Mouse (Mus musculus): ENCODE data around the gene Cntnap2. TPM values are rescaled to one million over a fixed set of nuclear protein-coding genes. Genes with fewer than 3 reads are reported as not detected.
A peak's percentile ranks its signal among the peaks of the same experiment; 100 is the strongest.
"Not testable (repeated sequence)": the region's sequence is repeated elsewhere in the genome, so short reads cannot be mapped to it uniquely, and the experiment has no call there.

Cntnap2 gene
- polyA plus RNA-seq, 1 experiment from 2014 or later, result 4.7 TPM

DNA sequence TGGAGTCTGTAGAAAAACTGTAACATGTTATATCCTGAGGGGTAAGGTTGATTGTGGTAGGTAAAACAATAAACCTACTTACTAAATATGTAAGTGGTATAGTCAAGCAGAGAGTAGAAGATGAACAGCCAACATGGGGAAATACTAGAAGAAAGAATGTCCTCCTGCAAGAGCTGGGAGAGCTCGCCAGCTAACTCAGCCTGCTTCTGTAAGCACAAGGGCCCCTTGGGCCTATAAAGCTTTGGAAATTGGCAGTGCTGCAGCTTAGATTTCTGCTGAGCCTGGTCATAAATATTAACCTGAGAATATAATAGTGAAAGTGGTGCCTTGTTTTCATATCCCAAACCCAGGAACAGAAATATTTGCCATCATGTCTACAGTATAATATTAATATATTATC lies 2164.4 kb downstream of the Cntnap2 start:
- H3K27me3 ChIP-seq, H3K27ac ChIP-seq, H3K9ac ChIP-seq, H3K9me3 ChIP-seq, H3K4me3 ChIP-seq, H3K36me3 ChIP-seq: not testable (repeated sequence)
- ATAC-seq (ENCODE audit: low FRiP score, low read depth), result peak; percentile 60
- 17% methylated on average over 1 of the region's 1 CpGs for WGBS
- H3K4me2 ChIP-seq (replicated peaks), result peak overlapping the region; percentile 38; the same call in 1 of the 2 replicates
- peaks cover 19% of the 10 kb centered on the region for H3K4me1 ChIP-seq

DNA sequence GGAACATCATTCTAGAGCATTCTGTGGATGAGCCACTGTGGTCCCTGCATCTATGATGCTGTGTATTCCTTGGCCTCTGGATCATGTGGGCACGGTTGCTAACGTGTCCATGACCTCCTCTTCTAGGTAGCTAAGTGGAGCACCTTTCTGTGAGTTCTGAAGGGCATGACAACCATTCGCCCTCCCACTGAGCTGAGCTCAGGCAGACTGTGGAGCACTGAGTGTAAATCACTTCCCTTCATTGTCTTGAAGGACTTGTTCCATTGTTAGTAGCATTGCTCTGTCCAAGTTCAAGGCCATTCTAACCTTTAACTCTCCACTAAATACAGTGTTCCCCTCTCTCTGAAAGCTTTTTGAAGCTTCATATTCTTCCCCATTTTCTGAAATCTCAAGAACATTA lies 2166.2 kb downstream of the Cntnap2 start:
- not testable (repeated sequence) for H3K4me3 ChIP-seq; H3K9me3 ChIP-seq; H3K9ac ChIP-seq; H3K27ac ChIP-seq; H3K27me3 ChIP-seq; H3K4me2 ChIP-seq (replicated peaks); H3K36me3 ChIP-seq; ATAC-seq (ENCODE audit: low FRiP score, low read depth)
- H3K4me1 ChIP-seq, result peaks cover 19% of the 10 kb centered on the region
- WGBS, result 80% methylated on average over 3 of the region's 3 CpGs

DNA sequence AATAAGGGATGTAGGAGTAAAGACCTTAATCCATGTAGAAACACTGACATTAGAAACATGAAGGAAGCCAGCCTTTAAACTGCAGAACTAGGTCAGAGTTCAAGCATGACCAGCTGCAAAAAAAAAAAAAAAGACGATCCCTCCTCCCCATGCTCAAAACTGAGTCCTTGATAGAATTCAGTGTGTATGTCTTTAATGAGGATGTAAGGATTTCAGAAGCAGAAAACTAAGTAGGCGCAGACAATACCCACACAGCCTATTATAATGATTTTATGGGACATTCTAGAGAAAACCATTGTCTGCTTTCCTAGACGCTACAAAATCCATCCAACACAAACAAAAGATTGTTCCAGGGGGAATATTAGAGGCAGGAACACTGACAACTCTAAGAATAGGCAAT lies 2168.4 kb downstream of the Cntnap2 start:
- no peak for ATAC-seq (ENCODE audit: low FRiP score, low read depth)
- WGBS, result 45% methylated on average over 3 of the region's 3 CpGs
- Histone ChIP-seq H3K9me3 (no peaks in the 10 kb centered on the region), H3K4me3 (no peak overlapping the region), H3K27ac (no peak overlapping the region), H3K27me3 (no peaks in the 10 kb centered on the region), H3K4me2 (replicated peaks) (no peak overlapping the region), H3K36me3 (no peaks in the 10 kb centered on the region), H3K9ac (no peak overlapping the region), H3K4me1 (peaks cover 19% of the 10 kb centered on the region)

DNA sequence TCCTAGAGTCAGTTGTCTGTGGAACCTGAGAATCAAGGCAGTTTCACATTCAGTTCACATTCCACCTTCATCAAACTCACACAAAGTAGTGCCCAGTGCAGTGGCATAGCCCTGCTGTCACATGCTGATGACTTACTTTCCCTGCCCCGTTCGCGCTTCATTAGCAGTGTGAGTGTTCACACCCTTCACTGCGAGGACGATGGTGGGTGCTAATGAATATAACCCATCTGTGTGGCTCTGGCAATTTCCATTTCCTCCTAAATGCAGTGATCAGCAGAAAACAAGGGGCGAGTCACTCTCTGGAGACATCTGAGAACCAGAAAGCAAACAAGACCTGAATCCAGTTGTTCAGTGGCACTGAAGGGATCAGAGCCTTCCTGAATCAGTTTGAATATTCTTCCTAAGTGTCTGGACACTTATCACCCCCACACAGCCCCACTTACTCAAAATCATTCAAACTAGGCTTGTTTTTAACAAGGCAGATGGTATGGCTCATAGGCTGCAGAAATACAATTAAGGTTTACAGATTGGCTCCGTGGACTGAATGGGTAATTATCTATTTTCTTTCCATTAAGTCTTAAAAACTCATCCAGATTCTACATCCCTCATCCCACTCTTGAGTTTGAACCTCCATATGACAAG lies 2169.6 kb downstream of the Cntnap2 start:
- no peak for ATAC-seq (ENCODE audit: low FRiP score, low read depth)
- Histone ChIP-seq H3K27me3 (no peaks in the 10 kb centered on the region), H3K9me3 (no peaks in the 10 kb centered on the region), H3K27ac (no peak overlapping the region), H3K4me3 (no peak overlapping the region), H3K36me3 (no peaks in the 10 kb centered on the region), H3K4me1 (peaks cover 9% of the 10 kb centered on the region), H3K9ac (no peak overlapping the region), H3K4me2 (replicated peaks) (no peak overlapping the region)
- 41% methylated on average over 7 of the region's 7 CpGs for WGBS

DNA sequence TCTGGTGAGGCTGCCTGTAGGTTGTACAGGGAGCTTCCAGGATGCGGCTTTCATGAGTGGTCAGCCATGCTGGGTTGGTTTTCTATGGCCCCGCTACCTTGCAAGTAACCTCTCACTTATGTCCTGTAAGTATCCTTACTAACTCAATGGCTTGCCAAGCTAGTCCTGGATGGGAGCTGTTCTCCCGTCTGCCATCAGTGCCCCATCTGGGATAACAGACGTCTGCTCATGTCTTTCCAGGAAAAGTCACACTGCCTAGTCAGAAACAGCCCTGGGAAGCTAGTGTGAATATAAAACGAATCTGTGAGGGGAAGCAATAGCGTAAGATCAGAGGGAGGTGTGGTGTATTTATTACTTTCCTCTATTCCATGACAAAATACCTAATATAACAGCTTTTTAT lies 2172.4 kb downstream of the Cntnap2 start:
- no peak for ATAC-seq (ENCODE audit: low FRiP score, low read depth)
- Histone ChIP-seq H3K4me1 (no peaks in the 10 kb centered on the region; the same call in 1 of the 2 replicates), H3K36me3 (no peaks in the 10 kb centered on the region), H3K4me2 (replicated peaks) (no peak overlapping the region), H3K9ac (no peak overlapping the region), H3K27me3 (no peaks in the 10 kb centered on the region), H3K4me3 (no peak overlapping the region), H3K9me3 (no peaks in the 10 kb centered on the region), H3K27ac (no peak overlapping the region)
- 63% methylated on average over 6 of the region's 6 CpGs for WGBS

DNA sequence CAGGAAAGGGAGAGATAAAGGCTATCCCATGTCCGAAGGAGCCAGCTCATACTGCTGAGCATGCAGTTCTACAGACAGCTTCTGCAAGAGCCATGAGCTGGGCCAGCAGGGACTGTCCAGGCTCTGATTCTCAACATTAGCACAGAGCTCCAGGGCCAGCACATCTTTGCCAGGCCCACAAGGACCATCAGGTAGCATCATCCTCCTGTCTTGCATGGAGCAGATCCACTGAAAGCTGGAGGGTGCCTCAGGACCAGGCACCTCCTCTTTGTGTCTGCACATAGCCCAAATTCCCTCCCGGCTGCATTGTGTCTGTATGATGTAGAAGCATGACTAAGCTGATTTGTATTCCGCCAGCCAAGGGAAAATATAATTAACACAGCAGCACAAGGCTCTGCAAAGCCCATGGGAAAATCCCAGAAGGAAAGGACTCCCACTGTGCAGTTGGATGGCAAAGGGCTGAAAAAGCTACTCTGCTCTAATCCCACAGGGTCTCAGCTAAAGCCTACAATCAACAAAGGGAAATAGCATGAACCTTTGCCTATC lies 2180.3 kb downstream of the Cntnap2 start:
- Histone ChIP-seq H3K27me3 (no peaks in the 10 kb centered on the region), H3K9ac (no peak overlapping the region), H3K36me3 (no peaks in the 10 kb centered on the region), H3K27ac (no peak overlapping the region), H3K4me3 (no peak overlapping the region), H3K9me3 (no peaks in the 10 kb centered on the region), H3K4me1 (peaks cover 15% of the 10 kb centered on the region), H3K4me2 (replicated peaks) (no peak overlapping the region)
- no peak for ATAC-seq (ENCODE audit: low FRiP score, low read depth)
- WGBS, result 31% methylated on average over 3 of the region's 3 CpGs

DNA sequence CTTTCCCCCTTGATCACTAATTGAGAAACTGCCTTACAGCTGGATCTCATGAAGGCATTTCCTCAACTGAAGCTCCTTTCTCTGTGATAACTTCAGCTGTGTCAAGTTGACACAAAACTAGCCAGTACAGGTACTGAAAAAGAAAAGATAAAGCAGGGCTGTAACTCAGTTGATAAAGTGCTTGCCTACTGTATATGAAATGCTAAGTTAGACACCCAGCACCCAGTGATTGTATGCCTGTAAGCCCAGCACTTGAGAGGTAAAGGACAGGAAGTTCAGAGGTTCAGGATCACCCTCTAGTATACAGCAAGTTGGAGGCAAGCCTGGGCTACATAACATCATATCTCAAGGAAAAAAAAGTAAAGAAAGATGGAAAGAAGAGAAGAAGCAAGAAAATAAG lies 2182.2 kb downstream of the Cntnap2 start:
- Histone ChIP-seq H3K9ac (no peak overlapping the region), H3K4me2 (replicated peaks) (no peak overlapping the region), H3K27ac (no peak overlapping the region), H3K36me3 (no peaks in the 10 kb centered on the region), H3K27me3 (no peaks in the 10 kb centered on the region), H3K4me1 (peaks cover 29% of the 10 kb centered on the region), H3K4me3 (no peak overlapping the region), H3K9me3 (no peaks in the 10 kb centered on the region)
- no peak for ATAC-seq (ENCODE audit: low FRiP score, low read depth)

DNA sequence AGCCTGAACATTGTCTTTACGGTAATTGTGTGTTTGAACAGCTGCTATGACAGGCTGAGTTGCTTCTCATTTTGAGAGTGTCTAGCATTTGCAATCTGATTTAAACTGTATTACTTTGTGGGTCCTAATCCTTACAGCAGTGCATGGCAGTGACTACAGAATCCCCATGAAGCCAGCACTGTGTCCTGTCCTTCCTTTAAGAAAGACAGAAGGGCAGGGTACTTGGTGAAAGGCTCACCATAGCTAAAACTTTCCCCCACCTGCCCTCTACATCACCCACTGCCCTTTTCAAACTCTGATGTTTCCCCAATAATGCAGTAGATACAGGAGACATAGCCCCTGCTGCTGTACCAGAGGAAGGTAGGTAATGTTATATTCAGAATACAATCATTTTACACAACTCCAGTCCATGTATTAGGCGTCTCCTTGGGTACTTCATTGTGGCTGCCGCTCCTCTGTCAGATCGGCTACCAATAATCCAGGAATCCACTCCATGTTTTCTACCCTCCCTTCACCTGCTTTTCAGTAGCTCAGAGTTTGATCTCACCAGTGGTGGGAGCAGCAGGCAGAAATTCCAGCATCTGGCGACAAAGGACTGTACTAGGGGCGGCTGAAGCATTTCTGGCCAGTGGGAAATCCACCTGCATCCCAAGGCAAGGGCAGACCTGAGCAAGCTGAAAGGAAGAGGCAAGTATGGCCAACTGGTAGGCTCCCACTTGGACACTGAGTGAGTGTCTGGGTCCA lies 2184.9 kb downstream of the Cntnap2 start:
- no peaks in the 10 kb centered on the region for H3K27me3 ChIP-seq
- 14% methylated on average over 6 of the region's 6 CpGs for WGBS
- H3K4me2 ChIP-seq (replicated peaks), result peak overlapping the region; percentile 50
- no peak overlapping the region for H3K27ac ChIP-seq
- H3K9me3 ChIP-seq, result no peaks in the 10 kb centered on the region
- H3K4me3 ChIP-seq, result peak overlapping the region; percentile 29
- peaks cover 29% of the 10 kb centered on the region for H3K4me1 ChIP-seq
- ATAC-seq (ENCODE audit: low FRiP score, low read depth), result peak; percentile 82
- H3K36me3 ChIP-seq, result no peaks in the 10 kb centered on the region
- H3K9ac ChIP-seq, result no peak overlapping the region

DNA sequence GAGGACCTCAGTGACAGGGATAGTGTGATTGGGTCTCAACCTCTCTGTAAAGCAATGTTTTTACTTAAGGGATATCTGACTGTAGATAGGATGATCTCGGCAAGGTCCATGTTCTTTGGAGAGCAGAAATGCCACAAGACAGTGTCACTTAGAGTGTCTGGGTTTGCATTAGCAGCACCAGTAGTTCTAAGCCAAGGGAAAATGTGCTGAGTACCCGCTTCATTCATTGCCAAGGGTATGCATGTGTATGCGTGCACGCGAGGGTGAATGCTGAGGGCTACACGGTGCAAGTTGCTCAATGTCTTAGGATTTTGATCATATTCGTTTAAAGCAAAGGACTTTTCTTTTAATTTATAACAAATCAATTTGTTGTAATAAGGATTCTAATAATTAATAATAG lies 2185.5 kb downstream of the Cntnap2 start:
- no peaks in the 10 kb centered on the region for H3K27me3 ChIP-seq
- H3K9me3 ChIP-seq, result no peaks in the 10 kb centered on the region
- no peaks in the 10 kb centered on the region for H3K36me3 ChIP-seq
- ATAC-seq (ENCODE audit: low FRiP score, low read depth), result 0 out of 2 replicates have a peak, but pooled peaks have one; percentile 21
- H3K4me1 ChIP-seq, result peaks cover 25% of the 10 kb centered on the region
- WGBS, result 23% methylated on average over 7 of the region's 7 CpGs
- no peak overlapping the region for H3K27ac ChIP-seq
- peak overlapping the region; percentile 29 for H3K4me3 ChIP-seq
- H3K4me2 ChIP-seq (replicated peaks), result peak overlapping the region; percentile 50
- H3K9ac ChIP-seq, result no peak overlapping the region

DNA sequence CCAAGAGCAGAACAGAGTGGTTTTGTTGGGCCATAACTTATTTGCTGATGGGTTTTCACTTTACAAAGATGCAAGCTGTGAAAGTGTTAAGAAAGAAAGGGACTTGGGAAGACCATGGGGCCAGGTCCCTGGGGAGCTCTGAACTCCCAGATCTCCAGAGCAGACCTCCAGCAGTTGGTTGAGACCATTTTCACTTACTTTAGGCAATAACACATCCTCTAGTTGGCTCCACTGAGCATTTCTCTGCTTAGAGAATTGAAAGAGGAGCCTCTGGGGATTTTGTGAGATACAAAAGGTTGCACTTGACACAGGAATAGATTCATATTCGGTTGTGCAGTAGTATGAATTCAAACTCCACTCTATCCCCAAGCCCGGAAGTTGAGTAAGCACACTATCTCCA lies 2196.1 kb downstream of the Cntnap2 start:
- ATAC-seq (ENCODE audit: low FRiP score, low read depth), result no peak

DNA sequence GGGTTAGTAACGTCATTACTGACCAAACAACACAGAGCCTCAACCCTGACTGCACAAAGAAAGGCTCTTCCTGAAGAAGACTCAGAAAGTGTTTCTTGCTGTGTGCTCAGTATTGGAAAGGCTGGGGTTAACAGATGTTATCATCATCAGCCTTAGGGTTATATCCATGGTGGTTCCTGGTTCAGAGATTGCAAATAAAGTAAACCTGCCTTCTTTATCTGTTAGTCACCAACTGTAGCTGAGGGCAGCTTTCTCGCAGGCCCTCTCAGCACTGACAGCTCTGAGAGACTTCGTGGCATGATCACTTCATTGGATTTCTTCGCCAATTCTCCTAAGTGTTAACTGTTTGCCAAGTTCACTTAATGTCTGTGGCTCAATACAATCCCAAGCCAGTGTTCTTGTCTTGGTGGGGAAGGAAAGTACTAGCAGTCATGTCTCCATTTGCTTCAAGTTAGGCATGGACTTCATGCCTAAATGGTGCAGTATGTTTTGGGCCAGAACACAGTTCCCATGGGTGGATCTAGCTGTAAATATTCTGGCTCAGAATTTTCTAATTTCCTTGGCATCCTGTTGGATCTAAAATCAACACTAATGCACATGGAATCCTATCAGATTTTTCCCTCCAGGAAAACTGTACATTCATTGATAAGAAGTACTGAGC lies 2197.2 kb downstream of the Cntnap2 start:
- WGBS, result 52% methylated on average over 4 of the region's 4 CpGs
- Histone ChIP-seq H3K9me3 (no peaks in the 10 kb centered on the region), H3K9ac (no peak overlapping the region), H3K4me2 (replicated peaks) (peak overlapping the region; percentile 14; the same call in 1 of the 2 replicates), H3K4me3 (no peak overlapping the region), H3K4me1 (peaks cover 45% of the 10 kb centered on the region), H3K36me3 (no peaks in the 10 kb centered on the region), H3K27ac (peak overlapping the region; percentile 12; the same call in 1 of the 2 replicates), H3K27me3 (peaks cover 5% of the 10 kb centered on the region)
- ATAC-seq (ENCODE audit: low FRiP score, low read depth), result no peak

More for the DNA sequence above, 2196.1 kb downstream of the Cntnap2 start:
- Histone ChIP-seq H3K4me2 (replicated peaks) (no peak overlapping the region), H3K36me3 (no peaks in the 10 kb centered on the region), H3K9ac (no peak overlapping the region), H3K27me3 (peaks cover 5% of the 10 kb centered on the region), H3K4me3 (no peak overlapping the region), H3K27ac (no peak overlapping the region), H3K4me1 (peaks cover 43% of the 10 kb centered on the region), H3K9me3 (no peaks in the 10 kb centered on the region)
- WGBS, result 89% methylated on average over 2 of the region's 2 CpGs

DNA sequence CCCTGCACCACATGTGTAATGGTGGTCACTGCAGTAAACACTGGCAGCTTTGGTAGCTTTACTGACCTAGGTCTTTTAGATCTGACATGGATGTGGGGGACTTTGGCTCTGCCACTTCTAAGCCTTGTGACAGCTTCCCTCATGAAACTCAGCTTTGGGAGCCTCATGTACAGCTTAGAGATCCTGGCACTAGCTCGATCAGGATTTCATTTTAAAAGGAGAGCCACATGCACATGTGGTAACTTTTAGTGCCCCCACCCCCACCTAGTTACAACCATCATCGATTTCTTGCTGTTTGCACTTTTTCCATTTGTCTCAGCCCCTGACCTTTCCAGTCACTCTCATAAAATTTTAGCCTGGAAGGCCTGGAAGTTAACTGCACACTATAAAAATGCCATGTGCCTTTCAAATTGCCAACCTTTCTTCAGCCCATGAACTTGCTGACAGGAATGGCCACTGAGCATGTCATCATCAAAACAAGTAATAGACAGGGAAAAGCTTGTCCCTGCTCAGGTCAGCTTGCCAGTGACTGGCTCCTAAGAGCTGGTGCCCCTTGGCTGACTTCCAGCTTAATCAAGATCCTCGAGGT lies 2197.9 kb downstream of the Cntnap2 start:
- H3K27me3 ChIP-seq, result no peaks in the 10 kb centered on the region
- H3K9me3 ChIP-seq, result no peaks in the 10 kb centered on the region
- H3K36me3 ChIP-seq, result no peaks in the 10 kb centered on the region
- peaks cover 45% of the 10 kb centered on the region for H3K4me1 ChIP-seq
- no peak overlapping the region for H3K9ac ChIP-seq
- peak overlapping the region; percentile 14; the same call in 1 of the 2 replicates for H3K4me2 ChIP-seq (replicated peaks)
- H3K27ac ChIP-seq, result peak overlapping the region; percentile 12; the same call in 1 of the 2 replicates
- peak; percentile 57 for ATAC-seq (ENCODE audit: low FRiP score, low read depth)
- no peak overlapping the region for H3K4me3 ChIP-seq
- WGBS, result 7% methylated on average over 3 of the region's 3 CpGs
